Mouse (Mus musculus) MEL (cell line): ENCODE measurements around the gene Vac14.

ENCODE experiments used
- CHD1 ChIP-seq: IDR thresholded peaks from 2 replicates; pipeline ENCODE4 v1.6.1; 2012; ENCODE audit warnings: low read depth, mild to moderate bottlenecking, inconsistent platforms, low read length, improper control_type of control experiment
- CTCF ChIP-seq, 3 experiments: IDR thresholded peaks in 2 of 3; conservative IDR thresholded peaks in 1 of 3; 2 replicates each; pipeline ENCODE4 v1.5.1; 2011 to 2012; ENCODE audit warnings: low read length in 3 of 3, low read depth in 2 of 3, mild to moderate bottlenecking in 2 of 3, improper control_type of control experiment in 1 of 3, inconsistent platforms in 1 of 3, mixed read lengths in 1 of 3, moderate library complexity in 1 of 3; ENCODE audit not compliant: control insufficient read depth in 1 of 3, insufficient read depth in 1 of 3, poor library complexity in 1 of 3, severe bottlenecking in 1 of 3
- EP300 ChIP-seq, 2 experiments: IDR thresholded peaks; 2 replicates each; pipeline ENCODE4 v1.6.1; 2011; ENCODE audit warnings: improper control_type of control experiment in 2 of 2, low read length in 2 of 2, low read depth in 1 of 2, mild to moderate bottlenecking in 1 of 2
- JUND ChIP-seq: IDR thresholded peaks from 2 replicates; pipeline ENCODE4 v1.6.1; 2011; ENCODE audit warnings: low read depth, mild to moderate bottlenecking, improper control_type of control experiment, low read length
- MAX ChIP-seq: IDR thresholded peaks from 2 replicates; pipeline ENCODE4 v1.6.1; 2011; ENCODE audit warnings: low read length, improper control_type of control experiment
- NRF1 ChIP-seq: IDR thresholded peaks from 2 replicates; pipeline ENCODE4 v1.6.1; 2014; ENCODE audit warnings: low read depth, mild to moderate bottlenecking, inconsistent platforms, low read length, improper control_type of control experiment, moderate library complexity; ENCODE audit not compliant: poor library complexity, insufficient read depth, severe bottlenecking
- POLR2A ChIP-seq, 2 experiments: IDR thresholded peaks; 2 replicates each; pipeline ENCODE4 v1.6.1; 2011 to 2012; ENCODE audit warnings: low read length in 2 of 2, mild to moderate bottlenecking in 2 of 2, control low read depth in 1 of 2, improper control_type of control experiment in 1 of 2, low read depth in 1 of 2, moderate library complexity in 1 of 2; ENCODE audit not compliant: control insufficient read depth in 1 of 2, insufficient read depth in 1 of 2, poor library complexity in 1 of 2
- RAD21 ChIP-seq: IDR thresholded peaks from 2 replicates; pipeline ENCODE4 v1.6.1; 2011; ENCODE audit warnings: mild to moderate bottlenecking, low read depth, low read length, improper control_type of control experiment
- TBP ChIP-seq: IDR thresholded peaks from 2 replicates; pipeline ENCODE4 v1.8.0; 2011; ENCODE audit warnings: low read depth, low read length, improper control_type of control experiment
- TCF12 ChIP-seq: IDR thresholded peaks from 2 replicates; pipeline ENCODE4 v1.6.1; 2014; ENCODE audit warnings: low read depth, mild to moderate bottlenecking, inconsistent platforms, low read length, improper control_type of control experiment, moderate library complexity
- UBTF ChIP-seq: IDR thresholded peaks from 2 replicates; pipeline ENCODE4 v1.6.1; 2012; ENCODE audit warnings: low read depth, mild to moderate bottlenecking, inconsistent platforms, low read length, improper control_type of control experiment, moderate library complexity, borderline replicate concordance; ENCODE audit not compliant: insufficient read depth
- USF2 ChIP-seq, 2 experiments: IDR thresholded peaks; 2 replicates each; pipeline ENCODE4 v1.6.1; 2011 to 2012; ENCODE audit warnings: improper control_type of control experiment in 2 of 2, low read length in 2 of 2, borderline replicate concordance in 1 of 2, inconsistent platforms in 1 of 2, low read depth in 1 of 2, mild to moderate bottlenecking in 1 of 2; ENCODE audit not compliant: insufficient read depth in 1 of 2

- TF ChIP-seq TBP (no peak), POLR2A (IDR thresholded peaks at IDR 0.05; ENCODE audit: control insufficient read depth in 1 of 2, insufficient read depth in 1 of 2, low read depth in 1 of 2, low read length in 2 of 2, poor library complexity in 1 of 2) (no peak), MAX (no peak), EP300 (IDR thresholded peaks at IDR 0.05; ENCODE audit: low read depth in 1 of 2, low read length in 2 of 2) (no peak), TCF12 (no peak), RAD21 (no peak), CTCF (IDR thresholded peaks at IDR 0.05 in 2 of 3, conservative IDR thresholded peaks at IDR 0.05 in 1 of 3; ENCODE audit: control insufficient read depth in 1 of 3, insufficient read depth in 1 of 3, low read depth in 2 of 3, low read length in 3 of 3, poor library complexity in 1 of 3, severe bottlenecking in 1 of 3) (no peak), CHD1 (no peak), NRF1 (no peak), UBTF (no peak), USF2 (IDR thresholded peaks at IDR 0.05; ENCODE audit: borderline replicate concordance in 1 of 2, insufficient read depth in 1 of 2, low read depth in 1 of 2, low read length in 2 of 2) (no peak), JUND (no peak)
Observed at GRCm38 (mm10) chr8:110760280-110760940, 142.0 kb downstream of the Vac14 start.
